12 mouse cellular contexts compared by ENCODE assay signal in the genomic region with DNA sequence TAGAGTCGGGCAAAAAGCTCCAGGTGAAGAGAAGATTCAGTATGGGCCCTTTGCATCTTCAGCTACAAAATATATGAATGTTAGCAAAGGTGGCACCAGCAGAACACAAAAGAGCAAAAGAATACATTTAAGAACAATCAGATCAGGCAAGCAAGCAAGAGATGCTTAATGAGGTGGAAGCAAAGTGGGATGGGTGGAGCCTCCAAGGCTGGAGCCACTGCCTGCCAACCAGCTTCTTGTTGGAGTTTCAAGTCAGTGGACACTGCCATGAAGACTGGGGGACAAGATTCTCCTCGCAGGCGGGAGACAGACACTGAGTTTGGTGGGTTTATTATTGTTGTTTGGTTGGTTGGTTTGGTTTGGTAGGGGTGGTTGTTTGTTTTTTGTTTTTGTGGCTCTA.
"Had no signal": no experiment of that assay in that cellular context is flagged by ENCODE, and none has a peak within 500 bp of the region (broad histone marks: within the 10 kb centered on the region; RNA-seq: fewer than 3 reads in every experiment).

No protein-coding gene starts in this region.

- H3K27ac ChIP-seq: layer of hippocampus, adult 2 months; left cerebral cortex, adult 2 months; limb, embryonic 12.5 days; neural tube, embryonic 12.5 days had no signal

- H3K4me1 ChIP-seq: limb, embryonic 12.5 days; neural tube, embryonic 12.5 days had no signal

- H3K36me3 ChIP-seq: limb, embryonic 12.5 days; neural tube, embryonic 12.5 days had no signal

- DNase-seq: kidney, adult 11 months; kidney, postnatal 10 days; kidney, postnatal 4 days; midbrain, embryonic 14.5 days; right cerebral cortex, adult 18-20 months; right cerebral cortex, postnatal 25 days; thymus, postnatal 4 days had no signal

- H3K27me3 ChIP-seq: neural tube, embryonic 12.5 days had no signal

- H3K4me2 ChIP-seq: limb, embryonic 12.5 days; neural tube, embryonic 12.5 days had no signal

- H3K4me3 ChIP-seq: layer of hippocampus, adult 2 months; left cerebral cortex, adult 2 months; limb, embryonic 12.5 days; myocyte; neural tube, embryonic 12.5 days had no signal

- H3K9ac ChIP-seq: limb, embryonic 12.5 days; neural tube, embryonic 12.5 days had no signal

- H3K9me3 ChIP-seq: limb, embryonic 12.5 days; neural tube, embryonic 12.5 days had no signal
